Mouse (Mus musculus) ES-Bruce4 (cell line): ENCODE data around the gene Iffo1. TPM values are rescaled to one million over a fixed set of nuclear protein-coding genes. Genes with fewer than 3 reads are reported as not detected.

Source experiments
- H3K27ac ChIP-seq: 2 replicates; pipeline ENCODE4 v1.5.1; 2012; ENCODE audit warnings: low read length, inconsistent platforms; ENCODE audit not compliant: insufficient read depth
- H3K27me3 ChIP-seq: 2 replicates; pipeline ENCODE4 v1.6.1; 2012; ENCODE audit warnings: mild to moderate bottlenecking, low read length, inconsistent platforms; ENCODE audit not compliant: control insufficient read depth, poor library complexity, insufficient read depth, severe bottlenecking
- H3K36me3 ChIP-seq: 2 replicates; pipeline ENCODE4 v1.6.1; 2012; ENCODE audit warnings: inconsistent platforms, mild to moderate bottlenecking, low read length, moderate library complexity; ENCODE audit not compliant: control insufficient read depth, poor library complexity, insufficient read depth, severe bottlenecking
- H3K4me1 ChIP-seq: one replicate; pipeline ENCODE4 v1.8.1; 2011; ENCODE audit warnings: low read length; ENCODE audit not compliant: control insufficient read depth, insufficient read depth
- H3K4me3 ChIP-seq: 2 replicates; pipeline ENCODE4 v1.5.1; 2011; ENCODE audit warnings: low read depth, mild to moderate bottlenecking, low read length
- H3K9ac ChIP-seq: 2 replicates; pipeline ENCODE4 v1.6.1; 2012; ENCODE audit warnings: low read depth, mild to moderate bottlenecking, inconsistent platforms; ENCODE audit not compliant: poor library complexity, severe bottlenecking
- H3K9me3 ChIP-seq: replicated peaks from 2 replicates; pipeline ENCODE4 v1.6.1; 2012; ENCODE audit warnings: mild to moderate bottlenecking, low read length, inconsistent platforms; ENCODE audit not compliant: control insufficient read depth, poor library complexity, insufficient read depth, severe bottlenecking
- CTCF ChIP-seq: IDR thresholded peaks from one replicate; pipeline ENCODE4 v1.8.1; 2011; ENCODE audit warnings: low read depth, low read length
- EP300 ChIP-seq: IDR thresholded peaks from 2 replicates; pipeline ENCODE4 v1.6.1; 2011; ENCODE audit warnings: low read depth, low read length; ENCODE audit not compliant: insufficient read depth
- POLR2A ChIP-seq: IDR thresholded peaks from one replicate; pipeline ENCODE4 v1.8.1; 2011; ENCODE audit warnings: low read length; ENCODE audit not compliant: insufficient read depth
- polyA plus RNA-seq: library from polyadenylated mRNA; stranded (reverse); fragments of >200 nt; gene quantifications from 2 replicates; pipeline ENCODE4 v1.2.4, GENCODE M21; 2011; ENCODE audit warnings: low read depth; ENCODE audit not compliant: missing spikeins, insufficient read depth, insufficient read length

The Iffo1 gene
- polyA plus RNA-seq, 1 experiment, result 8.3 TPM

- Histone ChIP-seq H3K9me3 (no peaks in the 10 kb centered on the region), H3K27me3 (no peaks in the 10 kb centered on the region), H3K36me3 (peaks cover 91% of the 10 kb centered on the region), H3K9ac (no peak overlapping the region), H3K4me3 (no peak overlapping the region), H3K27ac (no peak overlapping the region), H3K4me1 (no peaks in the 10 kb centered on the region)
- TF ChIP-seq EP300 (no peak), CTCF (peak; percentile 55)
These were observed 34.1 kb upstream of the Iffo1 start for GRCm38 (mm10) chr6:125110927-125111326.

- Histone ChIP-seq H3K9ac (no peak overlapping the region), H3K27me3 (no peaks in the 10 kb centered on the region), H3K4me1 (no peaks in the 10 kb centered on the region), H3K36me3 (peaks cover 87% of the 10 kb centered on the region), H3K4me3 (no peak overlapping the region), H3K27ac (no peak overlapping the region), H3K9me3 (no peaks in the 10 kb centered on the region)
- TF ChIP-seq CTCF, result no peak
- TF ChIP-seq EP300, result no peak
- TF ChIP-seq POLR2A, result no peak
These were observed 32.5 kb upstream of the Iffo1 start for GRCm38 (mm10) chr6:125112553-125112952.

- Histone ChIP-seq H3K4me3 (no peak overlapping the region), H3K4me1 (no peaks in the 10 kb centered on the region), H3K36me3 (peaks cover 84% of the 10 kb centered on the region), H3K27ac (no peak overlapping the region), H3K9ac (no peak overlapping the region), H3K9me3 (no peaks in the 10 kb centered on the region), H3K27me3 (no peaks in the 10 kb centered on the region)
- TF ChIP-seq CTCF (no peak), POLR2A (no peak), EP300 (no peak)
These were observed 25.7 kb upstream of the Iffo1 start for GRCm38 (mm10) chr6:125119387-125119786.

GRCm38 (mm10) chr6:125128724-125129123 lies 16.3 kb upstream of the Iffo1 start:
- Histone ChIP-seq H3K9me3 (no peaks in the 10 kb centered on the region), H3K4me3 (no peak overlapping the region), H3K36me3 (peaks cover 45% of the 10 kb centered on the region), H3K4me1 (peaks cover 1% of the 10 kb centered on the region), H3K27me3 (no peaks in the 10 kb centered on the region), H3K9ac (0 out of 2 replicates have a peak overlapping the region, but pooled peaks have one; percentile 8), H3K27ac (peak overlapping the region; percentile 46; the same call in 1 of the 2 replicates)
- TF ChIP-seq CTCF, result no peak
- no peak for TF ChIP-seq EP300

GRCm38 (mm10) chr6:125129710-125130402 lies 15.2 kb upstream of the Iffo1 start:
- H3K4me3 ChIP-seq, result peak overlapping the region; percentile 50
- H3K4me1 ChIP-seq, result peaks cover 1% of the 10 kb centered on the region
- no peaks in the 10 kb centered on the region for H3K9me3 ChIP-seq
- H3K36me3 ChIP-seq, result peaks cover 46% of the 10 kb centered on the region
- no peaks in the 10 kb centered on the region for H3K27me3 ChIP-seq
- TF ChIP-seq EP300 (no peak), POLR2A (no peak), CTCF (no peak)
- peak overlapping the region; percentile 29 for H3K27ac ChIP-seq
- peak overlapping the region; percentile 56 for H3K9ac ChIP-seq

- H3K9ac ChIP-seq, result peak within 1 kb of the TSS; percentile 84
- peak; percentile 71; the same call in 1 of the 2 replicates for TF ChIP-seq EP300
- TF ChIP-seq POLR2A, result peak; percentile 99
- TF ChIP-seq CTCF, result no peak
- H3K36me3 ChIP-seq, result peaks cover 47% of the 10 kb centered on the region
- H3K4me3 ChIP-seq, result peak within 1 kb of the TSS; percentile 94
- H3K27ac ChIP-seq, result peak within 1 kb of the TSS; percentile 61
- H3K9me3 ChIP-seq, result no peaks in the 10 kb centered on the region
- peaks cover 1% of the 10 kb centered on the region for H3K4me1 ChIP-seq
- H3K27me3 ChIP-seq, result no peaks in the 10 kb centered on the region
These were observed 13.5 kb upstream of the Iffo1 start, which contains the start of gene Nop2 for GRCm38 (mm10) chr6:125131302-125132156. TSS of gene Nop2 (plus strand) at chr6:125131909.
